Mouse (Mus musculus) heart, adult 2 months (tissue): ENCODE measurements around the gene Wrnip1. TPM values are rescaled to one million over a fixed set of nuclear protein-coding genes. Genes with fewer than 3 reads are reported as not detected.

Experiments used
- DNase-seq, 2 experiments: peaks; one replicate each; pipeline ENCODE4 v3.0.0; 2021
- H3K27ac ChIP-seq: fragments of 200-600 bp; 2 replicates; pipeline ENCODE4 v1.8.1; 2022
- H3K27me3 ChIP-seq: fragments of 200-500 bp; 2 replicates; pipeline ENCODE4 v1.6.1; 2012; ENCODE audit warnings: mild to moderate bottlenecking, low read length, inconsistent platforms, mixed read lengths; ENCODE audit not compliant: control insufficient read depth, insufficient read depth
- H3K36me3 ChIP-seq: fragments of 200-500 bp; 2 replicates; pipeline ENCODE4 v1.6.1; 2012; ENCODE audit warnings: low read length, inconsistent platforms; ENCODE audit not compliant: control insufficient read depth, insufficient read depth
- H3K4me1 ChIP-seq: fragments of 200-500 bp; 2 replicates; pipeline ENCODE4 v1.6.1; 2011; ENCODE audit warnings: low read length; ENCODE audit not compliant: control insufficient read depth, insufficient read depth
- H3K4me3 ChIP-seq: fragments of 200-600 bp; 2 replicates; pipeline ENCODE4 v1.8.1; 2022
- H3K79me2 ChIP-seq: fragments of 200-500 bp; replicated peaks from 2 replicates; pipeline ENCODE4 v1.6.1; 2012; ENCODE audit warnings: mild to moderate bottlenecking, inconsistent platforms, low read length, moderate library complexity, mixed read lengths; ENCODE audit not compliant: control insufficient read depth, insufficient read depth
- H3K9ac ChIP-seq: fragments of 200-500 bp; 2 replicates; pipeline ENCODE4 v1.6.1; 2012; ENCODE audit warnings: low read depth, mild to moderate bottlenecking, control low read depth, inconsistent platforms, low read length, mixed read lengths
- CTCF ChIP-seq: fragments of 200-600 bp; IDR thresholded peaks from 2 replicates; pipeline ENCODE4 v1.8.1; 2022; ENCODE audit warnings: antibody characterized with exemption, mild to moderate bottlenecking, moderate library complexity
- EP300 ChIP-seq: fragments of 200-500 bp; IDR thresholded peaks from 2 replicates; pipeline ENCODE4 v1.6.1; 2011; ENCODE audit warnings: low read depth, low read length, control low read depth; ENCODE audit not compliant: insufficient read depth
- POLR2A ChIP-seq: fragments of 200-500 bp; IDR thresholded peaks from 2 replicates; pipeline ENCODE4 v1.6.1; 2011; ENCODE audit warnings: mild to moderate bottlenecking, low read depth, low read length, control low read depth; ENCODE audit not compliant: insufficient read depth
- WGBS: fragments of 180-500 bp; shearing (Covaris S2); methylation state at CpG from one replicate; pipeline ENCODE4 v1.1.7; 2018; 5-methylcytosine and 5-hydroxymethylcytosine counted together
- intact Hi-C: fragments of 180-260 bp; cut with DNase I; formaldehyde crosslinking; loops from one replicate; pipeline ENCODE4 v1.15.1; 2025
- polyA plus RNA-seq: library from polyadenylated mRNA; depleted of rRNA; stranded (reverse); fragments of >200 nt; gene quantifications from 2 replicates; pipeline ENCODE4 v1.2.3, GENCODE M21; 2012
- total RNA-seq, 2 experiments: library from RNA; stranded (reverse); gene quantifications; 2 replicates each; pipeline ENCODE4 v1.2.3; 2021

Gene Wrnip1
- total and polyA plus RNA-seq, 3 experiments, result 17.4 to 21.7 (median 21.3) TPM

- intact Hi-C loops, result no loop called here
- Histone ChIP-seq H3K27me3 (no peaks in the 10 kb centered on the region), H3K36me3 (no peaks in the 10 kb centered on the region), H3K4me1 (peaks cover 2% of the 10 kb centered on the region), H3K27ac (no peak overlapping the region), H3K9ac (no peak overlapping the region), H3K79me2 (no peaks in the 10 kb centered on the region), H3K4me3 (no peak overlapping the region)
- TF ChIP-seq CTCF (peak; percentile 70), EP300 (no peak)
- DNase-seq, result no peak
- WGBS, result 48% methylated on average over 5 of the region's 5 CpGs
These were observed 18.8 kb upstream of the Wrnip1 start for GRCm38 (mm10) chr13:32783055-32783454.

GRCm38 (mm10) chr13:32783816-32784215 is 18.0 kb upstream of the Wrnip1 start, which contains the start of gene Mylk4:
Gene Mylk4 (minus strand): TSS chr13:32783954.
- no peak within 1 kb of the TSS for H3K27ac ChIP-seq
- intact Hi-C loops, result no loop called here

GRCm38 (mm10) chr13:32787584-32787983 is 14.3 kb upstream of the Wrnip1 start:
- intact Hi-C loops, result no loop called here

More at GRCm38 (mm10) chr13:32783816-32784215, 18.0 kb upstream of the Wrnip1 start, which contains the start of gene Mylk4:
- Histone ChIP-seq H3K36me3 (no peaks in the 10 kb centered on the region), H3K27me3 (no peaks in the 10 kb centered on the region), H3K4me3 (no peak within 1 kb of the TSS), H3K4me1 (peaks cover 1% of the 10 kb centered on the region), H3K79me2 (no peaks in the 10 kb centered on the region), H3K9ac (no peak within 1 kb of the TSS)
- no peak for DNase-seq
- no peak for TF ChIP-seq EP300
- no peak for TF ChIP-seq POLR2A
- TF ChIP-seq CTCF, result no peak
- WGBS, result 66% methylated on average over 8 of the region's 8 CpGs

GRCm38 (mm10) chr13:32789781-32790180 is 12.1 kb upstream of the Wrnip1 start:
- H3K4me1 ChIP-seq, result no peaks in the 10 kb centered on the region
- DNase-seq, result no peak
- H3K9ac ChIP-seq, result no peak overlapping the region
- H3K4me3 ChIP-seq, result no peak overlapping the region
- intact Hi-C loops, result no loop called here
- H3K27ac ChIP-seq, result no peak overlapping the region
- 76% methylated on average over 4 of the region's 4 CpGs for WGBS
- no peaks in the 10 kb centered on the region for H3K79me2 ChIP-seq
- H3K27me3 ChIP-seq, result no peaks in the 10 kb centered on the region
- no peak for TF ChIP-seq POLR2A
- TF ChIP-seq CTCF, result no peak
- no peak for TF ChIP-seq EP300
- H3K36me3 ChIP-seq, result no peaks in the 10 kb centered on the region

More at GRCm38 (mm10) chr13:32787584-32787983, 14.3 kb upstream of the Wrnip1 start:
- Histone ChIP-seq H3K4me3 (no peak overlapping the region), H3K79me2 (no peaks in the 10 kb centered on the region), H3K27ac (no peak overlapping the region), H3K9ac (no peak overlapping the region), H3K27me3 (no peaks in the 10 kb centered on the region), H3K4me1 (no peaks in the 10 kb centered on the region), H3K36me3 (no peaks in the 10 kb centered on the region)
- no peak for DNase-seq
- TF ChIP-seq EP300 (no peak), CTCF (no peak), POLR2A (no peak)
- WGBS, result 79% methylated on average over 2 of the region's 2 CpGs

- H3K27me3 ChIP-seq, result no peaks in the 10 kb centered on the region
- intact Hi-C loops, result no loop called here
- no peaks in the 10 kb centered on the region for H3K79me2 ChIP-seq
- H3K4me1 ChIP-seq, result no peaks in the 10 kb centered on the region
- peak overlapping the region; percentile 66 for H3K27ac ChIP-seq
- no peak overlapping the region for H3K9ac ChIP-seq
- DNase-seq, result peak; percentile 42 to 80
- no peak overlapping the region for H3K4me3 ChIP-seq
- TF ChIP-seq POLR2A (no peak), EP300 (peak; percentile 97)
- H3K36me3 ChIP-seq, result no peaks in the 10 kb centered on the region
- 33% methylated on average over 2 of the region's 2 CpGs for WGBS
These were observed 7.2 kb upstream of the Wrnip1 start for GRCm38 (mm10) chr13:32794619-32795018.

GRCm38 (mm10) chr13:32795166-32795565 is 6.7 kb upstream of the Wrnip1 start:
- TF ChIP-seq EP300, result no peak
- H3K27ac ChIP-seq, result peak overlapping the region; percentile 66
- intact Hi-C loops, result no loop called here

More at GRCm38 (mm10) chr13:32795166-32795565, 6.7 kb upstream of the Wrnip1 start:
- WGBS, result 86% methylated on average over 5 of the region's 5 CpGs
- H3K27me3 ChIP-seq, result no peaks in the 10 kb centered on the region
- DNase-seq, result no peak
- H3K79me2 ChIP-seq, result no peaks in the 10 kb centered on the region
- H3K4me1 ChIP-seq, result no peaks in the 10 kb centered on the region
- H3K36me3 ChIP-seq, result no peaks in the 10 kb centered on the region
- H3K9ac ChIP-seq, result no peak overlapping the region
- no peak overlapping the region for H3K4me3 ChIP-seq
